Mouse (Mus musculus) kidney, postnatal 14 days (tissue): ENCODE data around the gene Olfr467.
A peak's percentile ranks its signal among the peaks of the same experiment; 100 is the strongest.
"Not testable (repeated sequence)": the region's sequence is repeated elsewhere in the genome, so short reads cannot be mapped to it uniquely, and the experiment has no call there.

ENCODE experiments used
- DNase-seq: peaks from one replicate; pipeline ENCODE4 v3.0.0; 2022; ENCODE audit warnings: mixed read lengths

Olfr467 gene

DNA sequence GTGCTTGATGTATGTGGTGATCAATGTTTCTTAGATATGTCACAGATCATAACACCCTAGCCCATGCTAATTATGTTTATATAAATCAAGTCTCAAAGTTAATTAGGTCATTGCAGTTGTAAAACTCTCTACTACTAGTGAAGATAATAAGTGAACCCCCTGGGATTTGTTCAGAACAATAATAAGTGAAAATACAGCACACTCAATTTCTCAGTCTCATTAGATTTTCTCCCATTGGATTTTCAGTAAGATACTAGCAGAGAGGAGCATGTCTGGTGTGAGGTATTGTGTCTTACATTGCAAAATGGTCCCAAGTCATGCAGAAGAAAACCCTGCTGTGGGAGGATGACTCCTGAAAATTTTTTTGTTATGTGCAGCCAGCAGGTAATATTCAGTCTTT is at the start of gene Olfr467:
Olfr467 (plus strand) TSS at position 301 of the 400 bp plus-strand sequence.
- no peak for DNase-seq

DNA sequence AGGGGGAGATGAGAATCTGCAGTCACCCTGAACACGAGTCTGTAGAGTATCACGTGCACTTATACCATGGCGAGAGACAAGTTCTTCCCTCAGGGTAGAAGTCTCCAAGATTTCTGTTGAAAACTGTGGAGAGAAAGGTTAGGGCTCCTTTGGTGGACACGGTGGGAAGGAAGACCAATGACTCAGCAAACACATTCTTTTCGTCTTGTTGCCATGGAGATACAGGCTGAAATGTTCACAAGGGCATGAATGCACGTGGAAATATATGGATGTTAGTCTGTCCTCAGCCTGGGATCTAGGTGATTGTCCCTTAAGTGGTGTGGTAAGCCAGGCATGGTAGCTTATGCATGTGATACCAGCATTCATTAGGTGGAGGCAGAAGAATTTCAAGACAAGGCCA is 41.3 kb upstream of the Olfr467 start:
- no peak for DNase-seq

DNA sequence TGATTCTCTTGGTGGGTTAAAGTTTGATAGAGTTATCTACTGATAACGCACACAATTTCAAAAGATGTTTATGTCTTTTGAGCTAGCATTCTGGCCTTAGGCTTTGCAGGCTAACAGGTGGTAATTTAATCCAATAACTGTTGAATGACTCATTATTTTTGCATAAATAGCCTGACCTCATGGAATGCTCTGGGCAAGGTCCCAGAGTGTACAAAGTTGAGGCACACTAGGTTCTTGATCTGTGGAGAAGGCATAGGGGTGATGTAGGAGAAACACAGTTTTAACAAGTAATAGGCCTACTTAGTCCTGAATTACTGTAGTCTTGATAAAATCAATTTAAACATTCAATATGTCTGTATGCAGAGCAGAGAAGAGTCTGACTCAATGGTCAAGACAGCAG is 33.8 kb upstream of the Olfr467 start:
- DNase-seq, result no peak

DNA sequence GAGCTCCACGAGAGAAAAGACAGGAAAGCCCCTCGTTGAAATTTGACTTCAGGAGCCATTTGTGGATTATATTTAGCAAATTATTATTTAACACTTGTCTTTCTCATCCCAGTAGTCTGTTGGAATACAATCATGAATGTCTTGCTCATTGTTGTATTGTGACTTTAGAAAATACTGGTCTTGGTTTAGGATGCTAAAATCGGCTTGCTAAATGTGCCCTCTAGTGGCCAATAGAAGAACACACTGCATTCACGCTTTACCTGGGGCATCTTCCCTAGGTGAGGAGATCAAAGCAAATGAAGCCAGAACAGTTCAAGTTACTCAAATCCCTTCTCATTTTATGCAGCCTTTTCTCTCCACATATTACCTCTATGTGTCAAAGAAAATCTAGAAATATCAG is 32.5 kb upstream of the Olfr467 start:
- DNase-seq, result peak; percentile 5

DNA sequence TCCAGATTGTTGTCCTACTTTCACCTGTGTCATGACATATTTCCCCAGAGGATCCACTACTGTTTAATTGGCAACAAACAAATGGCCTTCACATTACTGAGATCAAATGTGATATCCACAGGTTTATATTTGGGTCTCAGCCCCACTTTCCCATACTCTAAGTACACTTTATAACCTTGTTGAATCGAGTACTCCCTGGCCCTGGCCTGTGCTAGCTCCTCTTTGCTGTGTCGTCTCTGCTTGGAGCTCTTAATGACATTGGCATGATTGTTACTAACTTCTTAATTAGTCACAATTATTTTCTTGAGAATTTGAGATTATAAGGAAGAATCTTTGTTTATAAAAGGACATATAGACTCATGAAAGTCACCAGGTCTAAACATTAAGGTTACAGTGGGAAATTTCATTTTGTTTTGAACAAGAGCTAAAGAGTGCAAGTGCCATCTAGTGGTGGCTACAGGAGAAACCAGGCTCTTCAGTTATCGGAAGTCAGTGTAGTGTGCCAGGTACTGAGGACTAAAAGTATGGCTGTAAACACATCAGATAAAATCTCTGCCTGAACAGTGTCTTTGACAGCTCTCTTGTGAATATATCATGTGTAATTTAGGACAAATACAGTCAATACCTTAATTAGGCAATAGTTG is 24.0 kb upstream of the Olfr467 start:
- peak; percentile 15 for DNase-seq

DNA sequence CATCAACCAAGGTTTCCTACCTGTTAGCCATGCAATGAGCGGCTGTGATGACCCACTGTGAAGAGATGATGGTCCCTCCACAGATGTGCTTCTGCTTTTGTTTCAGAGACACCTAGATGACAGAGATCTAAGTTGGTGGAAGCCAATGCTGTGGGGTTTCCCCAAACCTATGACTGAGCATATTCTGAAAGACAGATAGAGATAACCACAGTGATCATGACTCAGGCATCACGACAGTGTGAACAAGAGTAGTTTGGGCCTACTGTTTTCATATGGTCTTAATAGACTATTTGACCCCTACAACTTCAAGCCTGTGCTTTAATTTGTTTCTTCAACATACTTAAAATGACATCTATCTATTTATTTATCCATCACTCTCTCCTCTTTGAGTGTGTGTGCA is 15.6 kb upstream of the Olfr467 start:
- no peak for DNase-seq

DNA sequence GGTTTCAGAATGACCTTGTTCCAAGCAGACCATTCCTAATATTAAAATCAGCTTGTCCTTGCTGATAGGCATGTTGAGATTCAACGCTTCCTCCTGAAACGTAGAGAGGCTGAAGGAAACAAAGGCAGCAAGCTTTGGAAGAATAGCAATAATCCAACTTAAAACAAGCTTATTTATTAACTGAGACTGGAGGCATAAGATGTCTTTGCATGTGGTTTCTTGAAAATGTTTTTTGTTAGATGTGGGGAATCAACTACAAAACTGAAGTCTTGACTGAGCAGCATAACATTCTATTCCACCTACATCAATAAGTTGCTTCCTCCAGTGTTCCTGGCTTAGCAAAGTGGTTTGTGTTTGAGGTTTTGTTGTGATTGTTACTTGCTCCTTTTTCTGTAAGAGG is 11.0 kb upstream of the Olfr467 start, which contains the start of gene Ovch2:
Ovch2 (minus strand) TSS at position 101 of the 400 bp plus-strand sequence.
- no peak for DNase-seq

DNA sequence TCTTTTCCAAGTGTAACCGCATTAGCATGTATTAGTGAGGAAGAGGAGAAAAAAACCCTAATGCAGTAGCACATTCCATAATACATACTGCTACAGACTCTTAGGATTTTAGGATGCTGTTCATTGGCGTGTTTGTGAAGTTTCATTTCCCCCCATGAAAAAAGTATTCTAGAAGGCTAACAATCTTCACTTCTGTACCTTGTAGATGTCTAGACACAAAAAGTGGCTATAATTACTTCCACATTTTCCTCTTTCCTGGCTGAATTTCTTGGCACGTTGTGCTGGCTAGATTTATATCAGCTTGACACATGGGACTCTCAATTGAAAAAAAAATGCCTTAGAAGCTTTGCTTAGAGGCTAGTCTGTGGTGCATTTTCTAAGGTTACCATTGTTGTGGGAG is 9.9 kb upstream of the Olfr467 start:
- DNase-seq, result no peak

DNA sequence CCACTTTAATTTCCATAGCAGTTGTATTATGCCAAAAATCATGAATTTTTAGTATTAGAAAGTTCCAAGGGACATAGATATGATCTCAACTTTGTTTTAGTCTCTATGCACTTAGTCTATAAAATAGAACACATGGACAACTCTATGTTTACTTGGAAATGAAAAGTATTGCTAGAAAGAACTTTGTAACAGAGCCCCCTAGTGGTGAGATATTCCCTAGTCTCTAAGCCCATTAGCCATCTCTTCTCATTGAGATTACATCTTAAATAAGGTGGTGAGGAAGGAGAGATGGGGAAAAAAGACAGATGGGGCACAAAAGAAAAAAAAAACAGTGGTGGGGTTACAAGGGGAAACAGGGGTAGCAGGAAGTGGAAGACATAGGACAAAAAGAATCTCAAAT is 7.4 kb downstream of the Olfr467 start:
- no peak for DNase-seq

DNA sequence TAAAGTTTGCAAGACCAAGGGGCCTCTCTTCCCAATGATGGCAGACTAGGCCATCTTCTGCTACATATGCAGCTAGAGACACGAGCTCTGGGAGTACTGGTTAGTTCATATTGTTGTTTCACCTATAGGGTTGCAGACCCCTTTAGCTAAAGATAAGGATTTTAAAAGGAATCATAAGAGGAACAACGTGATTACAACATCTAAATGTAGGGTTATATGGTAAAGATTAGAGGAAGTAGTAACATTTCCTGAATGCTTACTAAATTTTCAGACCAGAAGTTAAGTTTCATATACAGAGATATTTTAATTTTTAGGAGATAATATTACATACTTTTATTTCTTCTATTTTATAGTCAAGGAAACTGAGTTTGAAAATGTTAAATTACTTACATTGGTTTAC is 11.8 kb downstream of the Olfr467 start:
- not testable (repeated sequence) for DNase-seq

DNA sequence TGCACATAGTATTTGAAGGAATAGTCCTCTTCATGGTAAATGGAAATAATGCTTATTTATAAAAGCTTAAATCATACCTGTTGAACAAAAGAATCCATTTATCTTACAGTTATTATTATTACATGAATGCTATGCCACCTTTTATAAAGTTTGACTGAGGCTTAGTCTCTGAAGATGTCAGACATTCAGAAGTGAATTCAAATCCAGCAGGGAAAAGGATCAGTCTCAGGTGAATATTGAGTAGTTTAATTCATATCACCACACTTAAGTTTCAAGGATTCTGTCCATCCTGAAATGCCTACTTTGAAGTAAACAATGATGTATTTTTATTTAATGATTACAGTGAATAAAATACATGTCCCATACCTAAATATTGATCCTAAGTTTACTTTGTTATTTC is 13.4 kb downstream of the Olfr467 start, which contains the start of gene Olfr469:
Olfr469 (minus strand) TSS at position 101 of the 400 bp plus-strand sequence.
- DNase-seq, result not testable (repeated sequence)

DNA sequence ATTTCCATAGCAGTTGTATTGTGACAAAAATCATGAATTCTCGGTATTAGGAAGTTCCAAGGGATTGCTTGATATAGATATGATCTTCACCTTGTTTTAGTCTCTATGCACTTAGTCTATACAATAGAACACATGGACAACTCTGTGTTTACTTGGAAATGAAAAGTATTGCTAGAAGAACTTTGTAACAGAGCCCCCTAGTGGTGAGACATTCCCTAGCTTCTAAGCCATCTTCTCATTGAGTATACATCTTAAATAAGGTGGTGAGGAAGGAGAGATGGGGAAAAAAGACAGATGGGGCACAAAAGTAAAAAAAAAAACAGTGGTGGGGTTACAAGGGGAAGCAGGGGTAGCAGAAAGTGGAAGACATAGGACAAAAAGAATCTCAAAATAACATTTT is 29.7 kb downstream of the Olfr467 start:
- DNase-seq, result no peak

DNA sequence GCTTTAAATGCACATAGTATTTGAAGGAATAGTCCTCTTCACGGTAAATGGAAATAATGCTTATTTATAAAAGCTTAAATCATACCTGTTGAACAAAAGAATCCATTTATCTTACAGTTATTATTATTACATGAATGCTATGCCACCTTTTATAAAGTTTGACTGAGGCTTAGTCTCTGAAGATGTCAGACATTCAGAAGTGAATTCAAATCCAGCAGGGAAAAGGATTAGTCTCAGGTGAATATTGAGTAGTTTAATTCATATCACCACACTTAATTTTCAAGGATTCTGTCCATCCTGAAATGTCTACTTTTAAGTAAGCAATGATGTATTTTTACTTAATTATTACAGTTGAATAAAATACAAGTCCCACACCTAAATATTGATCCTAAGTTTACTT is 35.3 kb downstream of the Olfr467 start, which contains the start of gene Olfr470:
Olfr470 (minus strand) TSS at position 101 of the 400 bp plus-strand sequence.
- DNase-seq, result not testable (repeated sequence)
